8 mouse cellular contexts compared by ENCODE assay signal in genomic region chr11:74981464-74981863, GRCm38 (mm10). TPM values are rescaled to one million over a fixed set of nuclear protein-coding genes. Genes with fewer than 3 reads are reported as not detected.
DNase-seq lines count a peak whose midpoint lies in the region; ATAC-seq lines count a peak whose summit lies in the region.

No protein-coding gene starts in this region.

- no peaks in the 10 kb centered on the region for H3K4me1 ChIP-seq in liver, embryonic 13.5 days (replicated peaks)

- no peak overlapping the region for H3K27ac ChIP-seq in liver, embryonic 13.5 days

- no peak overlapping the region for H3K4me3 ChIP-seq in liver, embryonic 13.5 days (replicated peaks)

- no peaks in the 10 kb centered on the region for H3K9me3 ChIP-seq in liver, embryonic 13.5 days (replicated peaks)

- ATAC-seq in liver, embryonic 13.5 days (ENCODE audit: low read depth) = peak; percentile 48; the same call in 1 of the 2 replicates

- DNase-seq in B cell, adult 2 months = peak; percentile 84 to 85
- peak; percentile 75 to 92 for DNase-seq in adrenal gland, adult (ENCODE audit: inconsistent age in 2 of 2, low spot score in 1 of 2)
- DNase-seq in embryo, embryonic 11.5 days (ENCODE audit: low read depth, low spot score) = peak; percentile 67
- peak; percentile 85 for DNase-seq in heart, adult 8-10 months (ENCODE audit: low spot score)
- peak; percentile 82 for DNase-seq in kidney, postnatal 14 days
- peak; percentile 55 for DNase-seq in liver, embryonic 13.5 days
- DNase-seq in ovary, adult 18-20 months (ENCODE audit: low spot score) = peak; percentile 62
- peak; percentile 45 to 53 for DNase-seq in thymus, adult 18-20 months

- no peak overlapping the region for H3K9ac ChIP-seq in liver, embryonic 13.5 days

- 34% methylated on average over 2 of the region's 2 CpGs for WGBS in liver, embryonic 13.5 days (ENCODE audit: insufficient replicate concordance)

- H3K27me3 ChIP-seq in liver, embryonic 13.5 days = no peaks in the 10 kb centered on the region

- no peaks in the 10 kb centered on the region for H3K36me3 ChIP-seq in liver, embryonic 13.5 days

- H3K4me2 ChIP-seq in liver, embryonic 13.5 days = no peak overlapping the region

RNA-seq across cellular contexts. Expression of gene Srr, which starts 55.7 kb away (rescaled TPM):
- total RNA-seq in heart, adult 8-10 months (2022) = 10 to 100 TPM; 26.5 to 31.3 (median 29.1) TPM
- 3.9 and 5.1 TPM in 2 replicates for polyA plus RNA-seq in liver, embryonic 13.5 days (2015; fragmentation: Nextera tagmentation; extraction: Ambion mirVana)

RNA-seq across cellular contexts. Expression of gene Smg6, which starts 55.8 kb away (rescaled TPM):
- 10 to 100 TPM; 16.7 to 22.8 (median 20.2) TPM for total RNA-seq in heart, adult 8-10 months (2022)
- polyA plus RNA-seq in liver, embryonic 13.5 days (2015; fragmentation: Nextera tagmentation; extraction: Ambion mirVana) = 4.4 and 5.5 TPM in 2 replicates
